Mouse (Mus musculus) myocyte (in vitro differentiated cells): ENCODE measurements around the gene Nupr1.

Source experiments
- CEBPB ChIP-seq: IDR thresholded peaks from 2 replicates; pipeline ENCODE4 v1.6.1; 2011; ENCODE audit warnings: mild to moderate bottlenecking, moderate library complexity; ENCODE audit not compliant: poor library complexity, insufficient read depth, severe bottlenecking
- MAX ChIP-seq: IDR thresholded peaks from one replicate; pipeline ENCODE4 v1.6.1; 2011; ENCODE audit warnings: low read depth, mild to moderate bottlenecking, control low read depth
- POLR2A ChIP-seq: IDR thresholded peaks from one replicate; pipeline ENCODE4 v1.6.1; 2011; ENCODE audit warnings: low read depth, mild to moderate bottlenecking, control low read depth, moderate library complexity; ENCODE audit not compliant: insufficient read length
- POLR2AphosphoS2 ChIP-seq: IDR thresholded peaks from one replicate; pipeline ENCODE4 v1.6.1; 2011; ENCODE audit warnings: low read depth, control low read depth; ENCODE audit not compliant: insufficient read length
- TCF12 ChIP-seq: IDR thresholded peaks from one replicate; pipeline ENCODE4 v1.6.1; 2011; ENCODE audit warnings: mild to moderate bottlenecking, control low read depth; ENCODE audit not compliant: poor library complexity, insufficient read depth, severe bottlenecking
- TCF3 ChIP-seq: IDR thresholded peaks from one replicate; pipeline ENCODE4 v1.6.1; 2011; ENCODE audit warnings: low read depth, control low read depth; ENCODE audit not compliant: insufficient read length
- USF1 ChIP-seq: IDR thresholded peaks from one replicate; pipeline ENCODE4 v1.6.1; 2011; ENCODE audit warnings: low read depth, mild to moderate bottlenecking, control low read depth, moderate library complexity

DNA sequence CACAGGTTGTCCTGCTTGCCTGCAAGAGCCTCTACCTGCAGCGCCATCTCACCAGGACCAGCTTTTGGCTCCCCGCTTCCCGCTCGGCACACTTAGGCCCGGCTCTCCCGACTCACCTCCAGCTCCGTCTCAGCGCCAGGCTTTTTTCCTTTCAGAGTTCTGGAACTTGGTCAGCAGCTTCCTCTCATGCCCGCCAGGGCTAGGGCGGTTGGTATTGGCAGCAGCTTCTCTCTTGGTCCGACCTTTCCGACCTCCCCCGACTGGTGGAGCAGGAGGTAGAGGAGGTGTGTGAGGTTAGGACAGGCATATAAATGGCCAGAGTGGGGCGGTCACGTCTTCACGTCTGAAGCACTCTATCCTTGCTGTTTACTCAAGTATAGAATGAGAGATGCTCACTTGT is 5.9 kb downstream of the Nupr1 start:
- peak; percentile 39 for TF ChIP-seq POLR2A
- TF ChIP-seq TCF12, result no peak
- no peak for TF ChIP-seq POLR2AphosphoS2
- no peak for TF ChIP-seq USF1
- no peak for TF ChIP-seq CEBPB
- TF ChIP-seq TCF3, result no peak
- no peak for TF ChIP-seq MAX
